Mouse (Mus musculus): ENCODE results near the gene Hddc3.
"Not testable (repeated sequence)": the region's sequence is repeated elsewhere in the genome, so short reads cannot be mapped to it uniquely, and the experiment has no call there.

Gene Hddc3

GRCm38 (mm10) chr7:80369967-80370431, 27.1 kb downstream of the Hddc3 start:
- DNase-seq (ENCODE audit: low read depth, low spot score): no peak

- DNase-seq (ENCODE audit: low read depth, low spot score): peak; percentile 76
Observed at GRCm38 (mm10) chr7:80370649-80371040, 27.7 kb downstream of the Hddc3 start.

GRCm38 (mm10) chr7:80371041-80371751, 28.3 kb downstream of the Hddc3 start, which contains the start of gene Man2a2:
Gene Man2a2, minus strand, starts transcription at chr7:80371375.
- no peak for DNase-seq (ENCODE audit: low read depth, low spot score)

GRCm38 (mm10) chr7:80372166-80372565, 29.3 kb downstream of the Hddc3 start:
- no peak for DNase-seq (ENCODE audit: low read depth, low spot score)

GRCm38 (mm10) chr7:80372667-80373066, 29.8 kb downstream of the Hddc3 start:
- no peak for DNase-seq (ENCODE audit: low read depth, low spot score)

GRCm38 (mm10) chr7:80373352-80373751, 30.4 kb downstream of the Hddc3 start:
- DNase-seq (ENCODE audit: low read depth, low spot score): no peak

- DNase-seq (ENCODE audit: low read depth, low spot score): no peak
Observed at GRCm38 (mm10) chr7:80373850-80374249, 30.9 kb downstream of the Hddc3 start.

- no peak for DNase-seq (ENCODE audit: low read depth, low spot score)
Observed at GRCm38 (mm10) chr7:80374280-80374679, 31.4 kb downstream of the Hddc3 start.

GRCm38 (mm10) chr7:80374733-80375132, 31.8 kb downstream of the Hddc3 start:
- no peak for DNase-seq (ENCODE audit: low read depth, low spot score)

GRCm38 (mm10) chr7:80375376-80376039, 32.6 kb downstream of the Hddc3 start:
- DNase-seq (ENCODE audit: low read depth, low spot score): no peak

- DNase-seq (ENCODE audit: low read depth, low spot score): no peak
Observed at GRCm38 (mm10) chr7:80376192-80376591, 33.3 kb downstream of the Hddc3 start.

GRCm38 (mm10) chr7:80377471-80377870, 34.6 kb downstream of the Hddc3 start:
- no peak for DNase-seq (ENCODE audit: low read depth, low spot score)

- no peak for DNase-seq (ENCODE audit: low read depth, low spot score)
Observed at GRCm38 (mm10) chr7:80379531-80379930, 36.6 kb downstream of the Hddc3 start.

GRCm38 (mm10) chr7:80382919-80383318, 40.0 kb downstream of the Hddc3 start:
- no peak for DNase-seq (ENCODE audit: low read depth, low spot score)

- peak; percentile 72 for DNase-seq (ENCODE audit: low read depth, low spot score)
Observed at GRCm38 (mm10) chr7:80386235-80386930, 43.5 kb downstream of the Hddc3 start.

- DNase-seq (ENCODE audit: low read depth, low spot score): no peak
Observed at GRCm38 (mm10) chr7:80387033-80387632, 44.2 kb downstream of the Hddc3 start.

- no peak for DNase-seq (ENCODE audit: low read depth, low spot score)
Observed at GRCm38 (mm10) chr7:80387633-80388543, 45.0 kb downstream of the Hddc3 start, which contains the start of gene Fes. Gene Fes, minus strand, starts transcription at chr7:80387946.

- no peak for DNase-seq (ENCODE audit: low read depth, low spot score)
Observed at GRCm38 (mm10) chr7:80392119-80392518, 49.2 kb downstream of the Hddc3 start.

- DNase-seq (ENCODE audit: low read depth, low spot score): no peak
Observed at GRCm38 (mm10) chr7:80394600-80394999, 51.7 kb downstream of the Hddc3 start.

GRCm38 (mm10) chr7:80396427-80396826, 53.5 kb downstream of the Hddc3 start:
- not testable (repeated sequence) for DNase-seq (ENCODE audit: low read depth, low spot score)

GRCm38 (mm10) chr7:80397986-80398385, 55.1 kb downstream of the Hddc3 start:
- peak; percentile 40 for DNase-seq (ENCODE audit: low read depth, low spot score)
